Mouse (Mus musculus): Measurements from ENCODE around the gene Scrt2. TPM values are rescaled to one million over a fixed set of nuclear protein-coding genes. Genes with fewer than 3 reads are reported as not detected.

Scrt2 gene
- 31.7 and 35.4 TPM in 2 replicates for polyA plus RNA-seq (2012; rRNA removed)

GRCm38 (mm10) chr2:152080685-152081541, at the start of gene Scrt2:
Gene Scrt2 (plus strand): TSS chr2:152081529.

DNA sequence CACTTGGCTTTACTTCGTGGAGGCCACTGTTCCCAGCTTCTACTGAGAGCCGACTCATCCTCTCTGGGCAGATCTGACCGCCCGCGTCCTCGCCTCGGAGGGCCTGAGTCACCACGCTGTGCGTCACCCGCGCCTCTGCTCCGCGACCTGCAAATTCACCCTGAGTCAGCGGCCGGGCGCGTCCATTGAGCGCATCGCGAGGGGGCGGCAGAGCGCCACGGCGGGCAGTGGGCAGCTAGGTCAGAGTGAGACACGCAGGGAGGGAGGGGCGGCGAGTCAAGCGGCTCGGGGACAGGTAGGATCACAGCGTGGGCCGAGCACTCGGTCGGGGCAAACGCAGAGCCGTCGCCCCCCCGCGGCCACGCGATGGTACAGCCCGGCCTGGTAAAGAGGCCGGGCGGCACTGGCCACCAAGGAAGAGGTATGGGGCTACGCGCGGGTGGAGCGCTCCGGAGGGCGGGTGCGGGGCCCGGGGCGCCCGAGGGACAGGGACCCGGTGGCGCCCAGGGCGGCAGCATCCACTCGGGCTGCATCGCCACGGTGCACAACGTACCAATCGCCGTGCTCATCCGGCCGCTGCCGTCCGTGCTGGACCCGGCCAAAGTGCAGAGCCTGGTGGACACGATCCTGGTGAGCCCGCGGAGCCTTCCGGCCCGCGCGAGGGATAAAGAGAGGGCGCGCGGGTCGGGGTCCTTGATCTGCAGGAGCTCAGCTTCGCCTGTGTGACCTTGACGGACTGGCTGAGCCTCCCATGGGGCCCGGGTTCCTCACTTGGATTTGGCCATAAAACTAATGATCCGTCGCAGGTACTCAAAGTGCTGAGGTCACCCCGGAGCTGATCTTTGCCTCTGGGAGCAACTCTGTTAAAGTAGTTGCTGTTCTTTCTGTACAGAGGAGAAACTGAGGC, 24.2 kb downstream of the Scrt2 start, which contains the start of gene Srxn1:
Gene Srxn1, plus strand, starts transcription at position 199 of the 907 bp plus-strand sequence.

GRCm38 (mm10) chr2:152143279-152144157, 62.2 kb downstream of the Scrt2 start, which contains the start of gene Tcf15:
Gene Tcf15 (plus strand): TSS chr2:152143561.

Other genes starting within 250 kb of the Scrt2 start
- 0.12 and 0.76 TPM in 2 replicates for gene Rspo4, start 238.6 kb upstream of the Scrt2 start, polyA plus RNA-seq (2012; rRNA removed)
- gene Angpt4, start 170.3 kb upstream of the Scrt2 start, polyA plus RNA-seq (2012; rRNA removed), result 0.16 and 0.51 TPM in 2 replicates
- 34.8 and 38.7 TPM in 2 replicates for gene Fam110a, start 101.3 kb upstream of the Scrt2 start, polyA plus RNA-seq (2012; rRNA removed)
- 0.50 and 1.2 TPM in 2 replicates for gene Slc52a3, start 85.0 kb upstream of the Scrt2 start, polyA plus RNA-seq (2012; rRNA removed)
- gene Srxn1, start 24.0 kb downstream of the Scrt2 start, polyA plus RNA-seq (2012; rRNA removed), result 9.6 and 11.0 TPM in 2 replicates
- gene Tcf15, start 62.0 kb downstream of the Scrt2 start, polyA plus RNA-seq (2012; rRNA removed), result 4.7 and 14.1 TPM in 2 replicates
- 81.5 and 106 TPM in 2 replicates for gene Csnk2a1, start 145.3 kb downstream of the Scrt2 start, polyA plus RNA-seq (2012; rRNA removed)
- gene Tbc1d20, start 212.3 kb downstream of the Scrt2 start, polyA plus RNA-seq (2012; rRNA removed), result 27.5 and 39.2 TPM in 2 replicates